Comparison of ENCODE assay signal across 17 mouse cellular contexts in genomic region chr2:60692239-60692638, GRCm38 (mm10). TPM values are rescaled to one million over a fixed set of nuclear protein-coding genes. Genes with fewer than 3 reads are reported as not detected.
DNase-seq lines count a peak whose midpoint lies in the region; ATAC-seq and TF ChIP-seq lines count a peak whose summit lies in the region.
"Had no signal": no experiment of that assay in that cellular context is flagged by ENCODE, and none has a peak within 500 bp of the region (broad histone marks: within the 10 kb centered on the region; RNA-seq: fewer than 3 reads in every experiment).

No protein-coding gene starts in this region.

- H3K27me3 ChIP-seq in ES-Bruce4 (ENCODE audit: control insufficient read depth, insufficient read depth, low read length, poor library complexity, severe bottlenecking), result no peaks in the 10 kb centered on the region
- no peaks in the 10 kb centered on the region for H3K27me3 ChIP-seq in embryonic facial prominence, embryonic 10.5 days (replicated peaks; ENCODE audit: low read depth, poor library complexity, severe bottlenecking)
- H3K27me3 ChIP-seq: embryonic facial prominence, embryonic 12.5 days; neural tube, embryonic 15.5 days had no signal

- TF ChIP-seq EP300 in ES-Bruce4 (IDR thresholded peaks at IDR 0.05; ENCODE audit: insufficient read depth, low read depth, low read length), result peak; percentile 76; the same call in 1 of the 2 replicates

- no peaks in the 10 kb centered on the region for H3K9me3 ChIP-seq in ES-Bruce4 (replicated peaks; ENCODE audit: control insufficient read depth, insufficient read depth, low read length, poor library complexity, severe bottlenecking)
- H3K9me3 ChIP-seq in embryonic facial prominence, embryonic 10.5 days, result no peaks in the 10 kb centered on the region
- H3K9me3 ChIP-seq: embryonic facial prominence, embryonic 12.5 days; limb, embryonic 13.5 days; neural tube, embryonic 15.5 days had no signal

- no peak overlapping the region for H3K9ac ChIP-seq in ES-Bruce4 (ENCODE audit: low read depth, poor library complexity, severe bottlenecking)
- H3K9ac ChIP-seq: embryonic facial prominence, embryonic 12.5 days; limb, embryonic 13.5 days; neural tube, embryonic 15.5 days had no signal

- no peak for ATAC-seq in megakaryocyte, adult 5-6 weeks (ENCODE audit: poor library complexity, severe bottlenecking)
- ATAC-seq: hindbrain, postnatal 0 days had no signal

- H3K4me1 ChIP-seq in ES-Bruce4 (ENCODE audit: control insufficient read depth, insufficient read depth, low read length), result peaks cover 2% of the 10 kb centered on the region
- H3K4me1 ChIP-seq in embryonic facial prominence, embryonic 10.5 days, result peaks cover 20% of the 10 kb centered on the region

- no peak for TF ChIP-seq CTCF in ES-Bruce4 (IDR thresholded peaks at IDR 0.05; ENCODE audit: low read depth, low read length)

- no peak for DNase-seq in embryonic facial prominence, embryonic 10.5 days (ENCODE audit: low spot score)
- peak; percentile 68 for DNase-seq in kidney, postnatal 14 days
- peak; percentile 51 for DNase-seq in lung, postnatal 10 days
- no peak for DNase-seq in layer of hippocampus, adult 8-10 months (ENCODE audit: low spot score in 2 of 2)
- no peak for DNase-seq in right cerebral cortex, postnatal 14 days
- no peak for DNase-seq in spleen, postnatal 10 days (ENCODE audit: low spot score in 2 of 2)
- DNase-seq: adrenal gland, postnatal 14 days; gastrocnemius, postnatal 14 days; thymus, adult 2 months had no signal

- H3K36me3 ChIP-seq in ES-Bruce4 (ENCODE audit: control insufficient read depth, insufficient read depth, low read length, poor library complexity, severe bottlenecking), result no peaks in the 10 kb centered on the region
- H3K36me3 ChIP-seq in embryonic facial prominence, embryonic 10.5 days (replicated peaks), result no peaks in the 10 kb centered on the region
- H3K36me3 ChIP-seq: embryonic facial prominence, embryonic 12.5 days; limb, embryonic 13.5 days; neural tube, embryonic 15.5 days had no signal

- H3K4me3 ChIP-seq in ES-Bruce4 (ENCODE audit: low read depth, low read length), result no peak overlapping the region
- H3K4me3 ChIP-seq in embryonic facial prominence, embryonic 10.5 days, result no peak overlapping the region
- H3K4me3 ChIP-seq: embryonic facial prominence, embryonic 12.5 days; layer of hippocampus, adult 2 months; limb, embryonic 13.5 days; neural tube, embryonic 15.5 days had no signal

- no peak overlapping the region for H3K27ac ChIP-seq in ES-Bruce4 (ENCODE audit: insufficient read depth, low read length)
- H3K27ac ChIP-seq in embryonic facial prominence, embryonic 10.5 days (replicated peaks), result 0 out of 2 replicates have a peak overlapping the region, but pooled peaks have one; percentile 10
- H3K27ac ChIP-seq: embryonic facial prominence, embryonic 12.5 days; hindbrain, postnatal 0 days; layer of hippocampus, adult 2 months; limb, embryonic 13.5 days; neural tube, embryonic 15.5 days had no signal

- WGBS in embryonic facial prominence, embryonic 10.5 days, result 68% methylated on average over 5 of the region's 5 CpGs

- no peak for TF ChIP-seq POLR2A in ES-Bruce4 (IDR thresholded peaks at IDR 0.05; ENCODE audit: insufficient read depth, low read length)

RNA-seq across cellular contexts. Expression of gene Itgb6, which starts 30.2 kb away (rescaled TPM):
- polyA plus RNA-seq in ES-Bruce4 (2011; ENCODE audit: insufficient read depth, insufficient read length, low read depth, missing spikeins), result 0.28 TPM in 1 of 2 replicates, not detected in the other
- polyA plus RNA-seq in embryonic facial prominence, embryonic 10.5 days (2016; fragmentation: Nextera tagmentation; extraction: Ambion mirVana), result 0.67 and 1.4 TPM in 2 replicates
- total RNA-seq in layer of hippocampus, adult 8-10 months (2022), result under 1 TPM in 1 of 4 experiments, not detected in 3; 0.11 TPM
- total RNA-seq in megakaryocyte, adult 5-6 weeks (2015), result not detected in 2 replicates
- not detected in 2 replicates for total RNA-seq in megakaryocyte, adult 5-6 weeks (2017)
- total RNA-seq: adrenal gland, postnatal 14 days; layer of hippocampus, adult 2 months; MEL had no signal

Comparison
In these comparisons a context has a peak if more than half of its experiments do, and no peak if none do; other contexts are left out.
1. DNase-seq: peak in kidney, postnatal 14 days (single experiment) and lung, postnatal 10 days (single experiment); none in embryonic facial prominence, embryonic 10.5 days (single experiment), layer of hippocampus, adult 8-10 months (0 of 2), right cerebral cortex, postnatal 14 days (single experiment) and spleen, postnatal 10 days (0 of 2).